Mouse (Mus musculus): ENCODE data around the gene Hmgn2.

The Hmgn2 gene

DNA sequence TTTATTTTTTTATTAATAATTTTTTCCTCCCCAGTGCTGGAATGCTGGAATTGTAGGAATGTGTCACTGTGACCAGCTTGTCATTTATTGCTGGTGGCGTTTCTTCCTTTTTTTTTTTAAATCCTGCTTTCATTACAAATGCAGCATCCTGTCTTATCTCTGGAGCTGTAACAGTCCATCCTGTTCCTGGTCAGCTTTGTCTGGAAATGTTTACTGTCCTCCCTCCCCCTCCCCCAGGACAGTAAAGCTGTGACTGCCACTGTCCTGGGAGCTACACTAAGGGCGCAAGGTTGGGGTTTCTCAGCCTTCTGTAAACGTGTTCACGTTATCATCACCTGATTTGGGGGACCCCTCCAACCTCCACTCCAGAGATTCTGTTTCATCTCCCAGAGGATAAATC is 43.2 kb downstream of the Hmgn2 start:
- DNase-seq (ENCODE audit: low spot score): no peak

DNA sequence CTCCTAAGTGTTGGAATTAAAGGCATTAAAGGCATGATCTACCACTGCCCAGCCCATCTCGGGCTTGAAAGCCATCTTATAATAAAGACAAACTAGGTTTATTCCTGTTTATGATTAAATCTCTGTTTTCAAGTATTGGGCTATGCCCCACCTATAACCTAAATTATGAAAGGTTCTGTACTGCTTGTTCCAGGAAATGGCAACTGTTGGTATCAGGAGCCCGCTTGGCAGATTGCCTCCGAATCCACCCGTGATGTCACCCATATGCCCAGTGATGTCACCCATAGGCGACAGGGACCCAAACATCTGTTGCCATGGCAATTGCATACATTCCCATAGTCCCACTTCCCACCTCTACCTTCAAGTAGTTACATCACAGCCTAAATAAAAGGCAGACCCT is 44.7 kb downstream of the Hmgn2 start:
- no peak for DNase-seq (ENCODE audit: low spot score)

DNA sequence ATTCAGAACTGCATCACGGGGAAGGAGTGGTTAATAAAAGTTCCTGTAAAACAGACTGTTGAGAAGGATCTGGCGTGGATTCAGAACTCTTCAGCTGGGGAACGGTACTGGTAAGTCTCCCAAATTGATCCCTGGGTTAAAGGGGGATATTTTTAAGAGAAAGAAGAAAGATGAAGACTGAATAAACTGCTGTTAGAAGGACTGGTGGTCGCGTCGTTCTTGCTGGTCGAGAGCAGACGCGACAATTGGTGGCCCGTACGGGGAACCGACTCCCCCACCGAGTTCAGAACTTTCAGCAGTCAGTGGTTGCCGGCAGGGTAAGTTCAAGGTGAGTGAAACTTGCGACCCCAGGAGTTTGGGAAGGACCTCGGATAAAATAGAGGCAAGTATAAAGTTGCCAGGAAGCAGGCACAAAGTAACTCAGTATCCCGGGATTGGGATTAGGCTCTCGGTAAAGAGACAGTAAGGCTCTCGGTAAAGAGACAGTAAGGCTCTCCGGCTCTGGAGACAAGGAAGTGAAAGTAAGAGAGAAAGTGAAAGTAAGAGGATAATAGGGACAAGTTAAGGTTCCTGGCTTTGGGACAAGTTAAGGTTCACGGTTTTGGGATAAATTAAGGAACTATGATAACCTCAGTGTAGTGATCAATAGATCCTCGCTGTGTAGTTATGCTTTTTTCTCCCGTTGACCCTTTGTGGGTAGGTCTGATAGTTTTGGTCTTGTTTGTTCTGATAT is 50.2 kb downstream of the Hmgn2 start:
- peak; percentile 25 for DNase-seq (ENCODE audit: low spot score)
